Mouse (Mus musculus) E14TG2a.4 (cell line): Measurements from ENCODE around the gene Bri3.

ENCODE experiments used
- CTCF ChIP-seq: conservative IDR thresholded peaks from 2 replicates; pipeline ENCODE4 v1.5.1; 2014; ENCODE audit warnings: low read length
- NANOG ChIP-seq: IDR thresholded peaks from 2 replicates; pipeline ENCODE4 v1.6.1; 2014; ENCODE audit warnings: borderline replicate concordance, low read length, mixed read lengths
- POU5F1 ChIP-seq: IDR thresholded peaks from 2 replicates; pipeline ENCODE4 v1.6.1; 2014; ENCODE audit warnings: low read length, borderline replicate concordance

DNA sequence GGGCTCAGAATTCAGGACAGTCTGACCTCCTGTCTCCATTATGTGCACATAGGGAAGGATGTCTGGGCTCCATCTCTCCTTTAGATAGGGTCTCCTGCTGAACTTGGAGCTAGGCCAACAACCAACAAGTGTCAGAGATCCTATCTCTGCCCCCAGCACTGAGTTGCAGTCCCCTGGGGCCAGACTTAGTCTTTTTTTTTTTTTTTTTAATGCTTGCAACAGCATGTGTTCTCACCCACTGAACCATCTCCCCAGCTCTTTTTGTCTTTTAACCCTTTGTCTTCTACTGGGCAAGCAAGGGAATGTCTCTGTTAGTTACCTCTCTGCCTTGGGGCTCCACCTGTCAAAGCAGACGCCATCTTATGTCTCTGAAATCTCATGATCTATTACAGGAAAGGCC, 5.3 kb upstream of the Bri3 start:
- no peak for TF ChIP-seq CTCF
- no peak for TF ChIP-seq NANOG
- no peak for TF ChIP-seq POU5F1
